Mouse (Mus musculus): ENCODE measurements at regions not wholly inside any gene's neighbourhood (a gene's known extent, or its start where the extent isn't known, plus 50 kb on each side); places are given as distances from the start of the nearest gene placed in this dataset.
A peak's percentile ranks its signal among the peaks of the same experiment; 100 is the strongest.

DNA sequence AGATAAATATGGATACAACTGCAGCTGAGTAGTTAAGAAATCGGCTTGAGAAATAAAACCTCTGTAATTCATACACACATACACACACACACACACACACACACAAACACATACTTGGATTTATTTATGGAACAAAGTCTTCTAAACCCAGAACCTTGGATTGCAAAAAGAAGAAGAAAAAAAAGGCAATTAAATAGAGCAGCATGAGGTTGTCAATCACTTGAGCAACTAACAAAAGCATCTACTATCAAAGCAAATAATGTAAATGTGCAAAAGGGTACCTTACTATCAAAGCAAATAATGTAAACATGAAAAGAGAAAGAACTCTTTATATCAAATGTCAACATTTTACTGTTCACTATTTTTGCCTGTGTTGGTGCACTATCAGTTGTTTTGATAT, 826.1 kb upstream of the Nr2f1 start:
- Histone ChIP-seq H3K27ac (ENCODE audit: low read length) (no peak overlapping the region), H3K36me3 (ENCODE audit: control insufficient read depth, insufficient read depth, low read length) (no peaks in the 10 kb centered on the region), H3K27me3 (ENCODE audit: control insufficient read depth, insufficient read depth, low read depth, low read length) (no peaks in the 10 kb centered on the region), H3K4me3 (ENCODE audit: low read depth, low read length) (no peak overlapping the region), H3K4me2 (ENCODE audit: low read length) (no peak overlapping the region), H3K9me3 (replicated peaks; ENCODE audit: control insufficient read depth, low read length, poor library complexity, severe bottlenecking) (no peaks in the 10 kb centered on the region), H3K4me1 (ENCODE audit: control insufficient read depth, insufficient read depth, low read length) (no peaks in the 10 kb centered on the region), H3K9ac (ENCODE audit: low read depth, low read length) (no peak overlapping the region)
- 17% methylated on average over 1 of the region's 1 CpGs for WGBS
- no peak for ATAC-seq

DNA sequence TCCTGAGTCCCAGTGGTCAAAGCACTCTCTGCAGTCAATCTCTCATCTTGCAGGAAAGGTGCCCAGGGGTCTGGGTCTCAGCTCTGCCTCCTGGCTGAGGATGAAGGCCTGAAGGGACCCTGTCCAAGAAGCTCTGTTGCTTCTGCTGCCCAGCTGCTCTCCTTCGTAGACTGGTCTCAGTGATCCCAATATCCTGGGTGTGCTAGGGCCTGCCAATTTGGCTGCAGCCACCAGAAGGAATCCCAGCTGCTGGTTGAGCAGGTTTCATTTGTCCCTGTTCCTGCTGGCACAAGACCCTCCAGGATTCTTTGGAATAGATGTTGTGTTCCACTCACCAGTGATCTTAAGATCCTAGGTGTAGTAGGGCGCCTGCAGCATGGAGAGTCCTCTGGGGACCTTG, 818.5 kb upstream of the Nr2f1 start:
- no peaks in the 10 kb centered on the region for H3K4me1 ChIP-seq (ENCODE audit: control insufficient read depth, insufficient read depth, low read length)
- H3K27me3 ChIP-seq (ENCODE audit: control insufficient read depth, insufficient read depth, low read depth, low read length): no peaks in the 10 kb centered on the region
- H3K9me3 ChIP-seq (replicated peaks; ENCODE audit: control insufficient read depth, low read length, poor library complexity, severe bottlenecking): no peaks in the 10 kb centered on the region
- 88% methylated on average over 2 of the region's 2 CpGs for WGBS
- no peak overlapping the region for H3K4me2 ChIP-seq (ENCODE audit: low read length)
- H3K9ac ChIP-seq (ENCODE audit: low read depth, low read length): no peak overlapping the region
- H3K36me3 ChIP-seq (ENCODE audit: control insufficient read depth, insufficient read depth, low read length): no peaks in the 10 kb centered on the region
- ATAC-seq: no peak
- H3K27ac ChIP-seq (ENCODE audit: low read length): no peak overlapping the region
- H3K4me3 ChIP-seq (ENCODE audit: low read depth, low read length): no peak overlapping the region

DNA sequence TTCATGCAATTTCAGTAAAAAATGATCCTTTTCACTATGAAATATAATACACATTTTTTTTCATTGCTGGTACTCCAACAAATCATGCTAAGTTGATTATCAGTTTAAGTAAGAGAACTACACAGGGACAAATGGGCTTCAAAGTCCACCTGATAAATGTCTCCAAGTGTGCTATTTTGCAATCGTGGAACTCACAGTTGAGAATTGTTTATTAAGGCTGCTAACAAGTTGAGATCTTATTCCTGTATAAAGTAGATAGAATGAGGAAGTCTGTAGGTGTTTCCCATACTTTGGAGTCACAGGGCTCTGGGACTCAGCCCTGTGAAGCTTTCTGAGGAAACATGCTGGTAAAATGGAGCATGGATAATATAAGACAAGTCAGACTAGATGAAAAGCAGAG, 803.8 kb upstream of the Nr2f1 start:
- ATAC-seq: no peak
- H3K9ac ChIP-seq (ENCODE audit: low read depth, low read length): no peak overlapping the region
- no peaks in the 10 kb centered on the region for H3K27me3 ChIP-seq (ENCODE audit: control insufficient read depth, insufficient read depth, low read depth, low read length)
- H3K4me2 ChIP-seq (ENCODE audit: low read length): no peak overlapping the region
- H3K27ac ChIP-seq (ENCODE audit: low read length): no peak overlapping the region
- no peak overlapping the region for H3K4me3 ChIP-seq (ENCODE audit: low read depth, low read length)
- no peaks in the 10 kb centered on the region for H3K36me3 ChIP-seq (ENCODE audit: control insufficient read depth, insufficient read depth, low read length)
- WGBS: 77% methylated on average over 1 of the region's 1 CpGs
- H3K4me1 ChIP-seq (ENCODE audit: control insufficient read depth, insufficient read depth, low read length): no peaks in the 10 kb centered on the region
- no peaks in the 10 kb centered on the region for H3K9me3 ChIP-seq (replicated peaks; ENCODE audit: control insufficient read depth, low read length, poor library complexity, severe bottlenecking)

DNA sequence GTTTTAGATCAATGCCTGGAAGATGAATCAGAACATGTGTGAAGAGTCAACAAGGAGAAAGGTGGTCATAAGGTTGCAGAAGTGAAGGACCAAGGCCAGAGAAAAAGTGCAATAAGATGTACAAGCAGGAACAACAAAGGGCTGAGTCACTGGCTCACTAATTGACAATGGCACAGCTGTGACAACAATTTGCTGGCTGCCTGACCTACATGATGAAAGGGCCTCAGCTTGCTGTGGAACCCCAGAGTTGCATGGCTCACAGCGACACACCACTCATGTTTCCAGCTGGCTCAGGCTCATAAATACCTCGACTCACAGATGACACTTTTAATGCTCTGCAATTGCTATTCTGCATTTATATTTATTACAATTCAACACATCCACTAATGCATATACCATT, 799.3 kb upstream of the Nr2f1 start:
- H3K27me3 ChIP-seq (ENCODE audit: control insufficient read depth, insufficient read depth, low read depth, low read length): no peaks in the 10 kb centered on the region
- WGBS: 38% methylated on average over 2 of the region's 2 CpGs

DNA sequence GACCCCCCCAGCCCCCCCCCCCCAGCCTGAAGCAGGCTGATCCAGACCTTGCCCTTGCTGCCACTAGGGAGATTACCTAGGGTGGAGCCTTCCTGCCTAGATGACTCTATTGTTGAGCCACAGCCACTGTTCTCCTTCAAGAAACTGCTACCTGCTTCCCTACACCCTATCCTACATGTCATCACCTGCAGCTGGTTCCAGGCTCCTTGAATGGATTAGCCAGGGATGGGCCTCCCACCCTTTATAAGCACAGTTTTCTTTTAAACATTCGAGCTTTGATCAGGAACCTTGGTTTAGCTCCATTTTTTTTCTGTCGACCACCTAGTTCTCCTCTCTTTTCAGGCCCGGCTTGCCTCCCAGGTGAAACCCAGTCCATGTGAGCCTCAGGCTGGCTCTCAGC, 792.8 kb upstream of the Nr2f1 start:
- H3K9ac ChIP-seq (ENCODE audit: low read depth, low read length): no peak overlapping the region
- H3K4me1 ChIP-seq (ENCODE audit: control insufficient read depth, insufficient read depth, low read length): no peaks in the 10 kb centered on the region
- no peak overlapping the region for H3K4me3 ChIP-seq (ENCODE audit: low read depth, low read length)
- H3K27me3 ChIP-seq (ENCODE audit: control insufficient read depth, insufficient read depth, low read depth, low read length): no peaks in the 10 kb centered on the region
- H3K36me3 ChIP-seq (ENCODE audit: control insufficient read depth, insufficient read depth, low read length): no peaks in the 10 kb centered on the region
- no peak for ATAC-seq
- no peaks in the 10 kb centered on the region for H3K9me3 ChIP-seq (replicated peaks; ENCODE audit: control insufficient read depth, low read length, poor library complexity, severe bottlenecking)
- 86% methylated on average over 3 of the region's 3 CpGs for WGBS
- H3K27ac ChIP-seq (ENCODE audit: low read length): no peak overlapping the region
- H3K4me2 ChIP-seq (ENCODE audit: low read length): no peak overlapping the region

More for the DNA sequence above, 799.3 kb upstream of the Nr2f1 start:
- H3K9me3 ChIP-seq (replicated peaks; ENCODE audit: control insufficient read depth, low read length, poor library complexity, severe bottlenecking): no peaks in the 10 kb centered on the region
- no peak for ATAC-seq
- no peak overlapping the region for H3K4me2 ChIP-seq (ENCODE audit: low read length)
- no peaks in the 10 kb centered on the region for H3K4me1 ChIP-seq (ENCODE audit: control insufficient read depth, insufficient read depth, low read length)
- H3K27ac ChIP-seq (ENCODE audit: low read length): no peak overlapping the region
- H3K36me3 ChIP-seq (ENCODE audit: control insufficient read depth, insufficient read depth, low read length): no peaks in the 10 kb centered on the region
- H3K9ac ChIP-seq (ENCODE audit: low read depth, low read length): no peak overlapping the region
- no peak overlapping the region for H3K4me3 ChIP-seq (ENCODE audit: low read depth, low read length)

DNA sequence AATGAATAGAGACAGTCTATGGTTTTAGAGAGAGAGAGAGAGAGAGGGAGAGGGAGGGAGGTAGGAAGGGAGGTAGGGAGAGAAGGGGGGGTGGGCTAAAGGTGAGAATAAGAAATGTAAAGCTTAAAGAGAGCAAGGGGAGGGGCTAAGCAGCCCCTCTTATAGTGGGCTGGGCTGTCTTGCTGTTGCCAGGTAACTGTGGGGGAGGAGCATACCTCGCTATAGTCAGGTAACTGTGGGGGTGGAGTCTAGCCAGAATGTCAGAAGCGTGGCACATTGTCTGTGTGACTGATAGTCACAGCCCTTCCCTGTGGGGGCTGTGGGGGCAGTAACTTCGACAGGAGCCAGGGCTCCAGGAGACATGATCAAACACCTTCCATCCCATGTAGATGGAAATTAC, 786.4 kb upstream of the Nr2f1 start:
- H3K4me3 ChIP-seq (ENCODE audit: low read depth, low read length): no peak overlapping the region
- no peak overlapping the region for H3K4me2 ChIP-seq (ENCODE audit: low read length)
- no peaks in the 10 kb centered on the region for H3K4me1 ChIP-seq (ENCODE audit: control insufficient read depth, insufficient read depth, low read length)
- no peak overlapping the region for H3K9ac ChIP-seq (ENCODE audit: low read depth, low read length)
- no peaks in the 10 kb centered on the region for H3K9me3 ChIP-seq (replicated peaks; ENCODE audit: control insufficient read depth, low read length, poor library complexity, severe bottlenecking)
- no peaks in the 10 kb centered on the region for H3K27me3 ChIP-seq (ENCODE audit: control insufficient read depth, insufficient read depth, low read depth, low read length)
- 42% methylated on average over 3 of the region's 3 CpGs for WGBS
- no peaks in the 10 kb centered on the region for H3K36me3 ChIP-seq (ENCODE audit: control insufficient read depth, insufficient read depth, low read length)
- no peak overlapping the region for H3K27ac ChIP-seq (ENCODE audit: low read length)
- ATAC-seq: no peak

DNA sequence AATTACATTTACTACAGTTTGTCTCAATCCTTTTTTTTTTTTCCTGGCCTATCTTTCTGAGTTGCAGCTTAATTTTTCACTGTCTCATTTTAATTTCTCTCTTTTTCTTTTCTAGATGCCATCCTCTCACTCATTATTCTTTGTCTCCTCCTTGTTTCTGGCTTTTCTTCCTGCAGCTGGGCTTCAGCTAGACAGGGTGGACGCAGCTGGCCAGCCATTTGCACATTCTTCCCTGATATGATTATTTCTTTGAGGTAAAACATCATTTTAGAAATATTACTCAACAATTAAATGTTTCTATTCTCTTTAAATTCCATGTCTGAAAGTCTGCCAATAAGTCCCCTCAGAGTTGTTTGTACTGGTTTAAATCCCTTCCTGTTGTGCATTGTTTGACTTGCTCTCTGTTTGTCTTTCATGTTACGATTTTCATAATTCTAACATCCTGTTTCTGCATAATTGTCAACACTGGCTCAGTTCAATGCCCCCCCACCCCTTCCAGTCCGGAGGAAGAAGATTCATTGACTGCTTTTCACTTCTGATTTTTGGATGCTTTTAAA, 777.7 kb upstream of the Nr2f1 start:
- Histone ChIP-seq H3K4me3 (ENCODE audit: low read depth, low read length) (no peak overlapping the region), H3K27ac (ENCODE audit: low read length) (no peak overlapping the region)
- WGBS: 74% methylated on average over 3 of the region's 3 CpGs

DNA sequence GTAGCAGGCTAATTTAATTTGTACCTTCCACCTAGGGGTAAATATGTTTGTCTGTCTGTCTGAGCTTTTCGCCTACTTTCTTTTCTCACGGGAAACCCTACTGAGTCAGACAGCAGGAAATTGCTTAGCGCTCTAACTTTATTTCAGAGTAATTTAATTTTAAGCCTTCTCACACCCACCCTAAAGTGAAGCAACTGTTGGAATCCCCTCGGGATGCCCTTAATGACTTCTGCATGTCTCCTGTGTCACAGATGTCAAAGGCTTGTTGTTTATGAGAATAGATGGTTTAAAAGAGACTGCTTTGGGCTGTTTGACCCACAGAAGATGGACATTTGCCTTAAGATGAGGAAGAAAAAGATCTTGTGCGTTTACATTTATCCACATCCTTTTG, 738.8 kb upstream of the Nr2f1 start:
- Histone ChIP-seq H3K4me1 (ENCODE audit: control insufficient read depth, insufficient read depth, low read length) (peaks cover 5% of the 10 kb centered on the region), H3K27me3 (ENCODE audit: control insufficient read depth, insufficient read depth, low read depth, low read length) (no peaks in the 10 kb centered on the region), H3K27ac (ENCODE audit: low read length) (no peak overlapping the region), H3K9me3 (replicated peaks; ENCODE audit: control insufficient read depth, low read length, poor library complexity, severe bottlenecking) (no peaks in the 10 kb centered on the region), H3K4me3 (ENCODE audit: low read depth, low read length) (no peak overlapping the region), H3K4me2 (ENCODE audit: low read length) (no peak overlapping the region), H3K36me3 (ENCODE audit: control insufficient read depth, insufficient read depth, low read length) (no peaks in the 10 kb centered on the region), H3K9ac (ENCODE audit: low read depth, low read length) (no peak overlapping the region)
- 27% methylated on average over 5 of the region's 5 CpGs for WGBS
- 0 out of 2 replicates have a peak, but pooled peaks have one; percentile 6 for ATAC-seq

More for the DNA sequence above, 777.7 kb upstream of the Nr2f1 start:
- Histone ChIP-seq H3K4me1 (ENCODE audit: control insufficient read depth, insufficient read depth, low read length) (no peaks in the 10 kb centered on the region), H3K9me3 (replicated peaks; ENCODE audit: control insufficient read depth, low read length, poor library complexity, severe bottlenecking) (no peaks in the 10 kb centered on the region), H3K9ac (ENCODE audit: low read depth, low read length) (no peak overlapping the region), H3K4me2 (ENCODE audit: low read length) (no peak overlapping the region), H3K27me3 (ENCODE audit: control insufficient read depth, insufficient read depth, low read depth, low read length) (no peaks in the 10 kb centered on the region), H3K36me3 (ENCODE audit: control insufficient read depth, insufficient read depth, low read length) (no peaks in the 10 kb centered on the region)
- ATAC-seq: no peak

DNA sequence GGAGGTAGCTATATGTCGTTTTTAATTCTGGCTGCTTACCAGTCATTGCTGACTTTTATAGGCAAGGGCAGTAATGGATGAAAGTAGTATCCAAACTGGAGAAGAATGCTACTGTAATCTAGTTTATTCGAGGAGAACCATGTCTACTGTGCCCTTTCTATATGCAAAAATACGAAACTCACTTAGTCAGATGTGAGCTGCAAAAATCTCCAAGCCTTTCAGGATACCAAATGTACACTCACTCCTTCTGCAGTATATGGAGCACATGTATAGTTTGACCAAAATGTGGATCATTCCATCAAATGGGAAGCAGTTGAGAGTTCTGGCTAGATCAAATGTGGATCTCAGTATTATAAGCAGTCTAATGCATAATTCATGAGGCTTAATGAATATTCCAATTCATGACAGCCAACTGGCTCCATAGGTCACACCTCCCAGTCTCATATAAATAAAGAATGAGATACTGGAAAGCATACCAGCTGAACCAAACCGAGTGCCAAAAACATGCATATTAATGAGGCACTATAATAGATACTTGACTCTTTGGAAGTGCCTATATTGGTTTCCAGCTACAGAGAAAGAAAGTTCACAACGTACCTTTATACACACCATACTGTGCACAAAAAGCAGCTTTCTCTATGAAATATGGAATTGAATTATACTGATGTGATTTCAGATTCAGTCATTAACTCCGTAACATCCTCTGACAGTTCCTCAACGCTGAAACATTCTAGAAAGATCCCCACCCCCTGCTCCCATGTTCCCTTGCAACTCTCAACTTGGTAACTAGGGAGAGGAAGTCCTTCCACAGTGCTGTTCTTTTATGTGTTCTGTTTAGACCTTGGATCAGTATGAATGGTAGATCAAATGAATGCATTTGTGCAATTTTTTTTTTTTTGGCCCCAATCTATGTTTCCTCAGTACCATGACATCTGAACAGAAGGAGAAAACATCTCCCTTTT, 738.1 kb upstream of the Nr2f1 start:
- H3K4me3 ChIP-seq (ENCODE audit: low read depth, low read length): no peak overlapping the region
- H3K27ac ChIP-seq (ENCODE audit: low read length): no peak overlapping the region
- H3K36me3 ChIP-seq (ENCODE audit: control insufficient read depth, insufficient read depth, low read length): no peaks in the 10 kb centered on the region
- peaks cover 5% of the 10 kb centered on the region for H3K4me1 ChIP-seq (ENCODE audit: control insufficient read depth, insufficient read depth, low read length)
- no peak overlapping the region for H3K9ac ChIP-seq (ENCODE audit: low read depth, low read length)
- WGBS: 28% methylated on average over 7 of the region's 7 CpGs
- H3K9me3 ChIP-seq (replicated peaks; ENCODE audit: control insufficient read depth, low read length, poor library complexity, severe bottlenecking): no peaks in the 10 kb centered on the region
- ATAC-seq: peak; percentile 93
- no peak overlapping the region for H3K4me2 ChIP-seq (ENCODE audit: low read length)
- no peaks in the 10 kb centered on the region for H3K27me3 ChIP-seq (ENCODE audit: control insufficient read depth, insufficient read depth, low read depth, low read length)

All from midbrain, embryonic 16.5 days (tissue).